Mouse (Mus musculus) E14TG2a.4 (cell line): ENCODE measurements around the gene Csnk2a2.

Experiments used
- CTCF ChIP-seq: conservative IDR thresholded peaks from 2 replicates; pipeline ENCODE4 v1.5.1; 2014; ENCODE audit warnings: low read length
- NANOG ChIP-seq: IDR thresholded peaks from 2 replicates; pipeline ENCODE4 v1.6.1; 2014; ENCODE audit warnings: borderline replicate concordance, low read length, mixed read lengths

DNA sequence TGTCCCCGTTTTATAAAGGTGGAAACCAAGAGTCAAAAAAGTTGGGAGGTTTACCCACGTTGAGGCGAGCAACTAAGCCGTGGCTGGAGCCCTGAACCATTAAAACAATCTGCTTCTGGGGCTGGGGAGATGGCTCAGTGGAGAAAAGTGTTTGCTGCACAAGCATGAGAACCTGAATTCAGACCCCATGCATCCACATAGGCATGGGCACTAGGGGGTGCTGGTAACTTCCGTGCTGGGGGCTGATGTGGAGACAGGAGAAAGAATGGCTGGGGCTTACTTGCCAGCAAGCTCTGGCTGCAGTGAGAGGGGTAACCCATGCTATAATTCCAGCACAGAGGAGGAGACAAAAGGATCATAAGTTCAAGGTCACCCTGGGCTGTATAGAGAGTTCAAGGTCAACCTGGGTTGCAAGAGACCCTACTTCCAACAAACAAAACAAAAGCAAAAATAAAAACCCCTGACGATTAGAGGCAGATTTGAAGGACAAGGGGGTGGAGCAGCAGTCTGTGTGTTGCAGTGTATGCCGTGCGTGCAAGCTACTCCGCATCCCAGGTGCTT lies 39.0 kb upstream of the Csnk2a2 start:
- TF ChIP-seq CTCF: peak; percentile 17; the same call in 1 of the 2 replicates
- TF ChIP-seq NANOG: no peak
